In the genomic region with DNA sequence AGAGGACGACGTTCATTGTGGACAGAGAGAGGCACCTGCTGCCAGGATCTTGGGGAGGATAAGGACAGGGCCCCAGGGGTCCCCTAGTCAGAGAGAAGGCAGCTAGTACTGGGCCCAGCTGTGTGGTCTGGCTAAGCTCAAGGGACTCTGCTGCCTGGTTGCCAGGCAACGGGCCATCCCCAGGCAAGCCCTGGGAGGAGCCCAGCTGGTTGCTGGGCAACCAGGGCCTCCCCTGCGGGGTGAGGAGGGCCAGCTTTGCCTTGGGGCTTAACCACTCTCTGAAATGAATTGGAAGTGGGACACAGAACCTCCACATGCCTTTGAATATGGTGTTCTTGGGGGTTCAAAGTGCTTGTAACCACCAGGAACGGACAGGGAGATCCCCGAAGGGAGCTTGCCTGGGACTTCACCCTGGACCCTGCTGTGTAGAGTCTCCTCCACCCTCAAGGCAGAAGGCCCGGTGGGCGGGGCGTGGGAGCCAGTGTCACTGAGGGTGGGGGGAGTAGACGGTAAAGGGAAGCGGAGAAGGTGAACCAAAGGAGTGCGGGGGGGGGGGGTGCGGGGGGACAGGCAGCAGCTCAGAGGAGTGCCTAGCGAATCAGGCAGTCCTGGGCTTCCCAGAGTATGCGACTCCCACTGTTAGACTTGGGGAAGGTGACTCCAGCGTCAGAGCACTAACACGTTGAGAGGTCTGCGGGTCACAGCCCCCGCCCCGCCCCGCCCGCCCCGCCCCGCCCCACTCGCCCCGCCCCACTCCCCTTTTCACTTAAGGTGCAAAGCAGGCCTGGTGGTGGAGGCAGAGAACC, we compare ENCODE assay signal across 8 mouse cellular contexts. TPM values are rescaled to one million over a fixed set of nuclear protein-coding genes. Genes with fewer than 3 reads are reported as not detected.
DNase-seq lines count a peak whose midpoint lies in the region; ATAC-seq and TF ChIP-seq lines count a peak whose summit lies in the region.

Gene Fam92b, minus strand, starts transcription at position 149 of the 806 bp plus-strand sequence.

- WGBS in kidney, adult 2 months = 10% methylated on average over 26 of the region's 26 CpGs
- WGBS in heart, postnatal 0 days = 2% methylated on average over 16 of the region's 26 CpGs

- no peaks in the 10 kb centered on the region for H3K4me1 ChIP-seq in kidney, adult 2 months (ENCODE audit: control insufficient read depth, insufficient read depth, low read length)
- peaks cover 3% of the 10 kb centered on the region; the same call in 1 of the 2 replicates for H3K4me1 ChIP-seq in heart, postnatal 0 days (ENCODE audit: control insufficient read depth, insufficient read depth)

- no peaks in the 10 kb centered on the region for H3K9me3 ChIP-seq in heart, postnatal 0 days (replicated peaks; ENCODE audit: control insufficient read depth, low read length)

- no peak for TF ChIP-seq POLR2A in kidney, adult 2 months (IDR thresholded peaks at IDR 0.05; ENCODE audit: low read depth, low read length)

- no peak for TF ChIP-seq CTCF in kidney, adult 2 months (conservative IDR thresholded peaks at IDR 0.05; ENCODE audit: insufficient read depth, insufficient read length, low read depth, low read length)
- TF ChIP-seq CTCF in heart, postnatal 0 days (IDR thresholded peaks at IDR 0.05; ENCODE audit: low read depth) = no peak

- H3K27me3 ChIP-seq in kidney, adult 2 months (replicated peaks; ENCODE audit: control insufficient read depth, insufficient read depth, low read length) = no peaks in the 10 kb centered on the region; the same call in 1 of the 2 replicates
- peaks cover 37% of the 10 kb centered on the region for H3K27me3 ChIP-seq in heart, postnatal 0 days (ENCODE audit: control insufficient read depth, insufficient read depth, low read length)

- H3K9ac ChIP-seq in heart, postnatal 0 days (replicated peaks; ENCODE audit: low read depth, low read length) = no peak within 1 kb of the TSS

- ATAC-seq in heart, postnatal 0 days (ENCODE audit: insufficient read depth, low read depth) = peak; percentile 78
- ATAC-seq in megakaryocyte progenitor cell, adult 5-6 weeks (replicated peaks; ENCODE audit: poor library complexity) = peak; percentile 26; the same call in 1 of the 2 replicates

- no peak within 1 kb of the TSS for H3K27ac ChIP-seq in kidney, adult 2 months (ENCODE audit: insufficient read depth, low read depth, low read length)
- no peak within 1 kb of the TSS for H3K27ac ChIP-seq in heart, postnatal 0 days (ENCODE audit: low read depth)

- DNase-seq in kidney, postnatal 10 days = peak; percentile 83
- no peak for DNase-seq in kidney, adult 2 months
- DNase-seq in embryo, embryonic 10.5 days (ENCODE audit: low spot score) = peak; percentile 97
- peak; percentile 90 for DNase-seq in heart, postnatal 0 days (ENCODE audit: low spot score)
- DNase-seq in left cerebral cortex, adult 9 months (ENCODE audit: low spot score in 2 of 2) = peak; percentile 36 to 40
- peak; percentile 70 for DNase-seq in right cerebral cortex, postnatal 25 days
- DNase-seq in urinary bladder, adult 2 months (ENCODE audit: low spot score) = no peak

- TF ChIP-seq EP300 in heart, postnatal 0 days (IDR thresholded peaks at IDR 0.05; ENCODE audit: low read depth) = no peak

- H3K4me2 ChIP-seq in heart, postnatal 0 days (ENCODE audit: low read depth, low read length) = no peak within 1 kb of the TSS

- H3K36me3 ChIP-seq in kidney, adult 2 months (ENCODE audit: control insufficient read depth, insufficient read depth, low read length) = no peaks in the 10 kb centered on the region
- H3K36me3 ChIP-seq in heart, postnatal 0 days (replicated peaks; ENCODE audit: control insufficient read depth, insufficient read depth, low read length) = no peaks in the 10 kb centered on the region

- H3K4me3 ChIP-seq in kidney, adult 2 months (ENCODE audit: insufficient read depth, low read depth, low read length) = no peak within 1 kb of the TSS
- no peak within 1 kb of the TSS for H3K4me3 ChIP-seq in heart, postnatal 0 days (ENCODE audit: low read depth, low read length)

RNA-seq across cellular contexts. Expression of gene Fam92b, which starts in this region (rescaled TPM):
- polyA plus RNA-seq in kidney, adult 2 months (2012; rRNA removed) = not detected in 2 replicates
- not detected in 2 replicates for total RNA-seq in heart, postnatal 0 days (2014; rRNA removed; ENCODE audit: low replicate concordance)
- polyA plus RNA-seq in heart, postnatal 0 days (2015; fragmentation: Nextera tagmentation; extraction: Ambion mirVana) = 0.44 TPM in 1 of 2 replicates, not detected in the other
- not detected in 2 replicates for total RNA-seq in megakaryocyte progenitor cell, adult 5-6 weeks (2015)
- not detected in 2 replicates for total RNA-seq in megakaryocyte progenitor cell, adult 5-6 weeks (2017)
- not detected in 2 replicates for polyA plus RNA-seq in urinary bladder, adult 2 months (2012; rRNA removed)

Comparison
In these comparisons a context has a peak if more than half of its experiments do, and no peak if none do; other contexts are left out.
1. DNase-seq: peak in kidney, postnatal 10 days (single experiment), embryo, embryonic 10.5 days (single experiment), left cerebral cortex, adult 9 months (2 of 2) and right cerebral cortex, postnatal 25 days (single experiment); none in kidney, adult 2 months (single experiment) and urinary bladder, adult 2 months (single experiment).
2. Peak in DNase-seq and ATAC-seq in heart, postnatal 0 days; RNA of the gene not detected or under 1 TPM.
3. Peak in ATAC-seq in megakaryocyte progenitor cell, adult 5-6 weeks; RNA of the gene not detected or under 1 TPM.